12 mouse cellular contexts compared by ENCODE assay signal in genomic region chr4:154827181-154827580, GRCm38 (mm10). TPM values are rescaled to one million over a fixed set of nuclear protein-coding genes. Genes with fewer than 3 reads are reported as not detected.
DNase-seq lines count a peak whose midpoint lies in the region; ATAC-seq and TF ChIP-seq lines count a peak whose summit lies in the region.
"Had no signal": no experiment of that assay in that cellular context is flagged by ENCODE, and none has a peak within 500 bp of the region (broad histone marks: within the 10 kb centered on the region; RNA-seq: fewer than 3 reads in every experiment).

No protein-coding gene starts in this region.

- WGBS in forebrain, postnatal 0 days: 64% methylated on average over 7 of the region's 7 CpGs
- WGBS in forebrain, embryonic 14.5 days: 85% methylated on average over 7 of the region's 7 CpGs
- 72% methylated on average over 7 of the region's 7 CpGs for WGBS in heart, embryonic 15.5 days
- WGBS in limb, embryonic 10.5 days: 83% methylated on average over 7 of the region's 7 CpGs

- H3K9me3 ChIP-seq in forebrain, postnatal 0 days (ENCODE audit: low read length): no peaks in the 10 kb centered on the region
- H3K9me3 ChIP-seq in forebrain, embryonic 14.5 days (replicated peaks; ENCODE audit: control insufficient read depth, low read length): no peaks in the 10 kb centered on the region
- no peaks in the 10 kb centered on the region for H3K9me3 ChIP-seq in heart, embryonic 15.5 days (replicated peaks)
- no peaks in the 10 kb centered on the region for H3K9me3 ChIP-seq in limb, embryonic 10.5 days (replicated peaks)
- H3K9me3 ChIP-seq: liver, embryonic 12.5 days had no signal

- no peak for ATAC-seq in forebrain, postnatal 0 days
- no peak for ATAC-seq in forebrain, embryonic 14.5 days
- no peak for ATAC-seq in heart, embryonic 15.5 days (replicated peaks; ENCODE audit: insufficient number of reproducible peaks, insufficient read depth, low FRiP score, low read depth)
- ATAC-seq: intestine, postnatal 0 days; liver, embryonic 12.5 days had no signal

- peaks cover 11% of the 10 kb centered on the region; the same call in 1 of the 2 replicates for H3K27me3 ChIP-seq in forebrain, postnatal 0 days (ENCODE audit: insufficient read depth, low read length)
- peaks cover 18% of the 10 kb centered on the region for H3K27me3 ChIP-seq in forebrain, embryonic 14.5 days (replicated peaks; ENCODE audit: control insufficient read depth, insufficient read depth, low read length)
- H3K27me3 ChIP-seq in heart, embryonic 15.5 days: peaks cover 11% of the 10 kb centered on the region; the same call in 1 of the 2 replicates
- 0 out of 2 replicates have a peak, but pooled peaks cover 5% of the 10 kb centered on the region for H3K27me3 ChIP-seq in limb, embryonic 10.5 days (ENCODE audit: low read depth, poor library complexity, severe bottlenecking)

- DNase-seq in forebrain, postnatal 0 days: peak; percentile 26
- DNase-seq in forebrain, embryonic 14.5 days (ENCODE audit: low spot score): no peak
- DNase-seq in left cerebral cortex, postnatal 4 days: peak; percentile 54
- no peak for DNase-seq in left cerebral cortex, adult 2 months (ENCODE audit: extremely low spot score in 1 of 2, low spot score in 2 of 2)
- no peak for DNase-seq in limb, embryonic 10.5 days (ENCODE audit: low spot score)
- no peak for DNase-seq in T-cell, adult 2 months (ENCODE audit: low spot score)
- DNase-seq in natural killer cell, adult 2 months (ENCODE audit: low spot score in 2 of 2): no peak

- no peak overlapping the region for H3K4me2 ChIP-seq in forebrain, postnatal 0 days (ENCODE audit: low read depth)
- H3K4me2 ChIP-seq in forebrain, embryonic 14.5 days (ENCODE audit: low read length): no peak overlapping the region
- no peak overlapping the region for H3K4me2 ChIP-seq in heart, embryonic 15.5 days
- H3K4me2 ChIP-seq: liver, embryonic 12.5 days had no signal

- intact Hi-C loops in left cerebral cortex, postnatal 4 days (cut with DNase I): loop anchor here (5.0 to 10.0 kb wide), 2 partner anchors 500 to 662 kb away; partner anchors contain the start of gene Tprgl
- intact Hi-C loops in left cerebral cortex, adult 2 months (cut with DNase I): loop anchor here (5.0 kb wide), 1 partner anchor 665 kb away; the partner anchor contains the start of gene Tprgl

- TF ChIP-seq CTCF in forebrain, postnatal 0 days (IDR thresholded peaks at IDR 0.05; ENCODE audit: low read depth): no peak
- no peak for TF ChIP-seq CTCF in left cerebral cortex, adult 2 months (IDR thresholded peaks at IDR 0.05)

- no peak overlapping the region for H3K9ac ChIP-seq in forebrain, postnatal 0 days
- H3K9ac ChIP-seq in forebrain, embryonic 14.5 days (ENCODE audit: low read length): no peak overlapping the region
- no peak overlapping the region for H3K9ac ChIP-seq in heart, embryonic 15.5 days
- H3K9ac ChIP-seq: liver, embryonic 12.5 days had no signal

- H3K36me3 ChIP-seq in forebrain, postnatal 0 days (ENCODE audit: insufficient read depth): no peaks in the 10 kb centered on the region
- H3K36me3 ChIP-seq in forebrain, embryonic 14.5 days (ENCODE audit: control insufficient read depth, insufficient read depth, low read length): no peaks in the 10 kb centered on the region
- no peaks in the 10 kb centered on the region for H3K36me3 ChIP-seq in heart, embryonic 15.5 days
- no peaks in the 10 kb centered on the region for H3K36me3 ChIP-seq in limb, embryonic 10.5 days
- H3K36me3 ChIP-seq: liver, embryonic 12.5 days had no signal

- H3K4me3 ChIP-seq in forebrain, postnatal 0 days (ENCODE audit: low read depth, low read length): no peak overlapping the region
- no peak overlapping the region for H3K4me3 ChIP-seq in forebrain, embryonic 14.5 days (ENCODE audit: low read depth, low read length)
- no peak overlapping the region for H3K4me3 ChIP-seq in left cerebral cortex, adult 2 months
- no peak overlapping the region for H3K4me3 ChIP-seq in heart, embryonic 15.5 days
- H3K4me3 ChIP-seq in limb, embryonic 10.5 days: no peak overlapping the region
- H3K4me3 ChIP-seq: liver, embryonic 12.5 days; myocyte had no signal

- no peaks in the 10 kb centered on the region for H3K4me1 ChIP-seq in forebrain, postnatal 0 days (ENCODE audit: insufficient read depth)
- H3K4me1 ChIP-seq in forebrain, embryonic 14.5 days (ENCODE audit: control insufficient read depth, insufficient read depth, low read length): no peaks in the 10 kb centered on the region; the same call in 1 of the 2 replicates
- peaks cover 10% of the 10 kb centered on the region for H3K4me1 ChIP-seq in heart, embryonic 15.5 days (replicated peaks)
- peaks cover 33% of the 10 kb centered on the region for H3K4me1 ChIP-seq in limb, embryonic 10.5 days
- H3K4me1 ChIP-seq: liver, embryonic 12.5 days had no signal

- H3K27ac ChIP-seq in forebrain, postnatal 0 days (ENCODE audit: low read depth, low read length): no peak overlapping the region
- H3K27ac ChIP-seq in forebrain, embryonic 14.5 days (ENCODE audit: low read depth, low read length): no peak overlapping the region
- H3K27ac ChIP-seq in left cerebral cortex, adult 2 months: no peak overlapping the region
- H3K27ac ChIP-seq in heart, embryonic 15.5 days: 0 out of 2 replicates have a peak overlapping the region, but pooled peaks have one; percentile 18
- H3K27ac ChIP-seq in limb, embryonic 10.5 days: peak overlapping the region; percentile 59; the same call in 1 of the 2 replicates
- H3K27ac ChIP-seq: liver, embryonic 12.5 days had no signal

RNA-seq across cellular contexts. Expression of gene Ttc34, which starts 10.1 kb away (rescaled TPM):
- 3.6 and 3.7 TPM in 2 replicates for total RNA-seq in forebrain, postnatal 0 days (2014; rRNA removed)
- polyA plus RNA-seq in forebrain, postnatal 0 days (2015; fragmentation: Nextera tagmentation; extraction: Ambion mirVana): 4.1 TPM in 2 replicates
- polyA plus RNA-seq in forebrain, embryonic 14.5 days (2014; fragmentation: Nextera tagmentation; extraction: Ambion mirVana): 0.85 and 1.5 TPM in 2 replicates
- 1 to 10 TPM; 2.4 to 2.8 TPM for total RNA-seq in left cerebral cortex, postnatal 4 days (2021)
- 1 to 10 TPM; 2.1 to 3.5 TPM for total RNA-seq in left cerebral cortex, adult 2 months (2021)
- 0.06 and 0.14 TPM in 2 replicates for polyA plus RNA-seq in heart, embryonic 15.5 days (2015; fragmentation: Nextera tagmentation; extraction: Ambion mirVana)
- 0.41 and 0.46 TPM in 2 replicates for polyA plus RNA-seq in limb, embryonic 10.5 days (2016; fragmentation: Nextera tagmentation; extraction: Ambion mirVana)
- total RNA-seq: megakaryocyte progenitor cell, adult 5-6 weeks had no signal
- polyA plus RNA-seq: intestine, postnatal 0 days; liver, embryonic 12.5 days; myocyte had no signal

RNA-seq across cellular contexts. Expression of gene Mmel1, which starts 42.2 kb away (rescaled TPM):
- total RNA-seq in forebrain, postnatal 0 days (2014; rRNA removed): 0.43 and 1.5 TPM in 2 replicates
- polyA plus RNA-seq in forebrain, postnatal 0 days (2015; fragmentation: Nextera tagmentation; extraction: Ambion mirVana): 0.39 and 0.74 TPM in 2 replicates
- polyA plus RNA-seq in forebrain, embryonic 14.5 days (2014; fragmentation: Nextera tagmentation; extraction: Ambion mirVana): 0.13 and 0.37 TPM in 2 replicates
- under 1 TPM; 0.28 to 0.54 TPM for total RNA-seq in left cerebral cortex, postnatal 4 days (2021)
- total RNA-seq in left cerebral cortex, adult 2 months (2021): under 1 TPM; 0.41 to 0.84 TPM
- 0.58 and 0.60 TPM in 2 replicates for polyA plus RNA-seq in heart, embryonic 15.5 days (2015; fragmentation: Nextera tagmentation; extraction: Ambion mirVana)
- polyA plus RNA-seq in limb, embryonic 10.5 days (2016; fragmentation: Nextera tagmentation; extraction: Ambion mirVana): 0.15 TPM in 1 of 2 replicates, not detected in the other
- total RNA-seq: megakaryocyte progenitor cell, adult 5-6 weeks had no signal

Comparison
In these comparisons a context has a peak if more than half of its experiments do, and no peak if none do; other contexts are left out.
1. DNase-seq: peak in forebrain, postnatal 0 days (single experiment) and left cerebral cortex, postnatal 4 days (single experiment); none in forebrain, embryonic 14.5 days (single experiment), left cerebral cortex, adult 2 months (0 of 2), limb, embryonic 10.5 days (single experiment), T-cell, adult 2 months (single experiment) and natural killer cell, adult 2 months (0 of 2).
2. H3K27ac ChIP-seq: peak in heart, embryonic 15.5 days (single experiment) and limb, embryonic 10.5 days (single experiment); none in forebrain, postnatal 0 days (single experiment), forebrain, embryonic 14.5 days (single experiment) and left cerebral cortex, adult 2 months (single experiment).